Mouse (Mus musculus): ENCODE results near the gene Ndst2.

- TF ChIP-seq POLR2A (IDR thresholded peaks at IDR 0.05; ENCODE audit: insufficient read depth, low read depth, low read length) (no peak), CTCF (IDR thresholded peaks at IDR 0.05; ENCODE audit: insufficient read depth, low read depth, low read length) (no peak)
Observed at GRCm38 (mm10) chr14:20746935-20747334, 12.6 kb upstream of the Ndst2 start.
